In the genomic region with DNA sequence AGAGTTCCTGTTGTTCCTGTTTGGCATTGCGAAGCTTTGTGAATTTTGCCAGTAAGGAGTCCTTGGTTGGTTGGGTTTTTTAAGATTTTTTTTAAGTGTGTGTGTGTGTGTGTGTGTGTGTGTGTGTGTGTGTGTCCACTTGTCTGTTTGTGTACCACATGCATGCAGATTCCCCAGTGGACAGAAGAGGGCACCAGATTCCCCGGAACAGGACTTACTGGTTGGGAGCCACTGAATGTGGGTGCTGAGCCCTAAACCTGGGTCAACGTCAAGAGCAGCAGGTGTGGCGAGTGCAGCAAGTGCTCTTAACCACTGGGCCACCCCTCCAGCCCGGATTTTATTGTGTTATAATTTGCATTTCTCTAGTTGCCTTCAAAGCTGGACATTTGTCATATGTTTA, we compare ENCODE assay signal across 13 mouse cellular contexts. TPM values are rescaled to one million over a fixed set of nuclear protein-coding genes. Genes with fewer than 3 reads are reported as not detected.
DNase-seq lines count a peak whose midpoint lies in the region; ATAC-seq and TF ChIP-seq lines count a peak whose summit lies in the region.
"Had no signal": no experiment of that assay in that cellular context is flagged by ENCODE, and none has a peak within 500 bp of the region (broad histone marks: within the 10 kb centered on the region; RNA-seq: fewer than 3 reads in every experiment).

No protein-coding gene starts in this region.

- ATAC-seq in liver, embryonic 14.5 days (ENCODE audit: insufficient read depth) = no peak
- ATAC-seq: hindbrain, postnatal 0 days; midbrain, embryonic 16.5 days had no signal

- H3K27me3 ChIP-seq in liver, embryonic 14.5 days (ENCODE audit: control insufficient read depth, insufficient read depth, low read length) = no peaks in the 10 kb centered on the region
- H3K27me3 ChIP-seq: liver, embryonic 13.5 days; neural tube, embryonic 13.5 days had no signal

- no peak for TF ChIP-seq EP300 in liver, embryonic 14.5 days (IDR thresholded peaks at IDR 0.05; ENCODE audit: low read depth)

- in situ Hi-C loops in ES-E14 (cut with MboI; ENCODE audit: low sequenced_read_pairs in 2 of 2, unreplicated experiment in 2 of 2) = loop anchor here (10.0 to 25.0 kb wide), 2 partner anchors 168 to 170 kb away; no protein-coding TSS in a partner anchor

- DNase-seq in layer of hippocampus, adult 2 months (ENCODE audit: low spot score in 2 of 2) = no peak
- no peak for DNase-seq in layer of hippocampus, adult 8-10 months (ENCODE audit: low spot score in 2 of 2)
- DNase-seq in A20 (ENCODE audit: low read depth, low spot score) (peak; percentile 46), ES-E14 (ENCODE audit: low read depth, low spot score) (no peak)
- no peak for DNase-seq in liver, embryonic 14.5 days (ENCODE audit: low read depth in 3 of 3, low spot score in 3 of 3)
- no peak for DNase-seq in cerebellum, adult 11-12 months
- DNase-seq in left cerebral cortex, postnatal 25 days (ENCODE audit: low spot score in 2 of 2) = no peak
- DNase-seq: adrenal gland, postnatal 14 days; heart, postnatal 10 days; liver, embryonic 13.5 days had no signal

- no peak overlapping the region for H3K27ac ChIP-seq in layer of hippocampus, adult 2 months
- no peak overlapping the region for H3K27ac ChIP-seq in ES-E14 (ENCODE audit: insufficient read depth, low read depth, low read length, poor library complexity, severe bottlenecking)
- H3K27ac ChIP-seq in liver, embryonic 14.5 days = no peak overlapping the region
- H3K27ac ChIP-seq: hindbrain, postnatal 0 days; liver, embryonic 13.5 days; neural tube, embryonic 13.5 days had no signal

- H3K4me2 ChIP-seq in liver, embryonic 14.5 days (ENCODE audit: low read depth) = no peak overlapping the region
- H3K4me2 ChIP-seq: liver, embryonic 13.5 days; neural tube, embryonic 13.5 days had no signal

- H3K4me3 ChIP-seq in layer of hippocampus, adult 2 months = no peak overlapping the region
- no peak overlapping the region for H3K4me3 ChIP-seq in ES-E14 (ENCODE audit: insufficient read depth in 1 of 2, low read depth in 1 of 2, low read length in 2 of 2, poor library complexity in 1 of 2, severe bottlenecking in 1 of 2)
- no peak overlapping the region for H3K4me3 ChIP-seq in liver, embryonic 14.5 days (ENCODE audit: insufficient read depth in 1 of 2, low read depth in 2 of 2, low read length in 2 of 2)
- H3K4me3 ChIP-seq: liver, embryonic 13.5 days; neural tube, embryonic 13.5 days had no signal

- H3K9me3 ChIP-seq in ES-E14 (ENCODE audit: control insufficient read depth, insufficient read depth, low read depth, low read length) = no peaks in the 10 kb centered on the region
- no peaks in the 10 kb centered on the region for H3K9me3 ChIP-seq in liver, embryonic 14.5 days (ENCODE audit: control insufficient read depth, low read length)
- H3K9me3 ChIP-seq: liver, embryonic 13.5 days; neural tube, embryonic 13.5 days had no signal

- H3K9ac ChIP-seq in ES-E14 (ENCODE audit: insufficient read depth, low read depth, low read length, poor library complexity, severe bottlenecking) = no peak overlapping the region
- H3K9ac ChIP-seq in liver, embryonic 14.5 days (replicated peaks) = no peak overlapping the region
- H3K9ac ChIP-seq: liver, embryonic 13.5 days; neural tube, embryonic 13.5 days had no signal

- H3K36me3 ChIP-seq in ES-E14 (ENCODE audit: control insufficient read depth, insufficient read depth, low read length, poor library complexity, severe bottlenecking) = no peaks in the 10 kb centered on the region
- H3K36me3 ChIP-seq in liver, embryonic 14.5 days (replicated peaks; ENCODE audit: control insufficient read depth, insufficient read depth, low read depth) = no peaks in the 10 kb centered on the region
- H3K36me3 ChIP-seq: liver, embryonic 13.5 days; neural tube, embryonic 13.5 days had no signal

- 66% methylated on average over 5 of the region's 5 CpGs for WGBS in liver, embryonic 14.5 days (ENCODE audit: insufficient replicate concordance)

- intact Hi-C loops in left cerebral cortex, postnatal 25 days (cut with DNase I) = no loop called here

- H3K4me1 ChIP-seq in ES-E14 (ENCODE audit: control insufficient read depth in 2 of 2, insufficient read depth in 2 of 2, low read length in 2 of 2, poor library complexity in 1 of 2) = no peaks in the 10 kb centered on the region
- H3K4me1 ChIP-seq in liver, embryonic 14.5 days (replicated peaks; ENCODE audit: control insufficient read depth in 2 of 2, insufficient read depth in 2 of 2, low read length in 1 of 2) = peaks cover 2 to 9% of the 10 kb centered on the region in 2 experiments; a peak in 3 of 4 replicates

- peak; percentile 23 for TF ChIP-seq CTCF in layer of hippocampus, adult 2 months (conservative IDR thresholded peaks at IDR 0.05)
- peak; percentile 59 for TF ChIP-seq CTCF in liver, embryonic 14.5 days (IDR thresholded peaks at IDR 0.05; ENCODE audit: low read depth)

TF ChIP-seq in ES-E14, 5 proteins besides CTCF, POLR2A, EP300 and RAD21:
- peak; percentile 49; the same call in 1 of the 2 replicates for TF ChIP-seq ZNF384 (IDR thresholded peaks at IDR 0.05; ENCODE audit: low read depth, low read length)
- peak; percentile 46; the same call in 1 of the 2 replicates for TF ChIP-seq ZC3H11A (IDR thresholded peaks at IDR 0.05; ENCODE audit: borderline replicate concordance, low read depth, low read length)
- TF ChIP-seq HCFC1 (IDR thresholded peaks at IDR 0.05; ENCODE audit: borderline replicate concordance, insufficient read depth, low read length) = no peak

RNA-seq across cellular contexts. Expression of a gene that starts 5.4 kb away (rescaled TPM):
- total RNA-seq in layer of hippocampus, adult 2 months (2021) = 10 to 100 TPM; 33.4 to 33.5 TPM
- 10 to 100 TPM; 34.2 to 41.9 (median 36.4) TPM for total RNA-seq in layer of hippocampus, adult 8-10 months (2022)
- 21.7 and 26.7 TPM in 2 replicates for total RNA-seq in ES-E14 (2012; rRNA removed)
- 1.9 and 2.1 TPM in 2 replicates for polyA plus RNA-seq in liver, embryonic 14.5 days (2012; rRNA removed)
- polyA plus RNA-seq in liver, embryonic 14.5 days (2014; fragmentation: Nextera tagmentation; extraction: Ambion mirVana) = 2.5 and 3.1 TPM in 2 replicates
- 10 to 100 TPM; 28.1 to 34.3 TPM for total RNA-seq in left cerebral cortex, postnatal 25 days (2021)
